ENCODE assay signal across 10 mouse cellular contexts in the genomic region with DNA sequence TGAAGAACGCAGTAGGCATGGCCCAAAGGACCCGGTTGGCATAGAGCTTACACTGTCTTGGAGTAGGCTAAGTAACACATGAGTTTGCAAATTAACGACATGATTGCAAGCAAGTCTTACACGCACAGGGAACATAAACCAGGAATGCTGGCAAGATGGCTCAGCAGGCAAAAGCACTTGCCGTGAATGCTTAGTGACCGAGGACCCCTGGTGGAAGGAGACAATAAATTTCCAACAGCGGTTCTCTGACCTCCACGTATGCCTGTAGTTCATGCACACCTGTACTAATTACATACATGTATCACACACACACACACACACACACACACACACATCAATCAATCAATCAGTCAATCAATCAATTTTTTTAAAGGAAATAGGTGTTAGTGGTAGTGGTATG. TPM values are rescaled to one million over a fixed set of nuclear protein-coding genes. Genes with fewer than 3 reads are reported as not detected.
DNase-seq lines count a peak whose midpoint lies in the region; ATAC-seq and TF ChIP-seq lines count a peak whose summit lies in the region.
"Had no signal": no experiment of that assay in that cellular context is flagged by ENCODE, and none has a peak within 500 bp of the region (broad histone marks: within the 10 kb centered on the region; RNA-seq: fewer than 3 reads in every experiment).

No protein-coding gene starts in this region.

- TF ChIP-seq CTCF in lung, adult 2 months (IDR thresholded peaks at IDR 0.05; ENCODE audit: insufficient read depth, low read length), result peak; percentile 17; the same call in 1 of the 2 replicates
- TF ChIP-seq CTCF in brain, embryonic 14.5 days (IDR thresholded peaks at IDR 0.05; ENCODE audit: borderline replicate concordance, extremely low read depth, insufficient read depth, insufficient read length), result peak; percentile 50; the same call in 1 of the 2 replicates

- no peak overlapping the region for H3K4me3 ChIP-seq in lung, adult 2 months (replicated peaks; ENCODE audit: extremely low read depth, low read depth, low read length)

- ATAC-seq in megakaryocyte progenitor cell, adult 5-6 weeks (replicated peaks; ENCODE audit: poor library complexity), result peak; percentile 66

- intact Hi-C loops in left cerebral cortex, postnatal 36 days (cut with DNase I), result no loop called here
- intact Hi-C loops in gastrocnemius, postnatal 14 days (cut with DNase I; ENCODE audit: low total_unique reads), result no loop called here

- H3K4me1 ChIP-seq in lung, adult 2 months (ENCODE audit: control insufficient read depth, insufficient read depth, low read length), result no peaks in the 10 kb centered on the region

- peak; percentile 17 to 18 for DNase-seq in cerebellum, postnatal 10 days
- DNase-seq in cerebellum, postnatal 25 days, result no peak
- DNase-seq in lung, adult 2 months, result no peak
- no peak for DNase-seq in lung, postnatal 4 days
- DNase-seq in brain, embryonic 14.5 days (ENCODE audit: low read depth), result peak; percentile 37
- DNase-seq in left cerebral cortex, postnatal 36 days (ENCODE audit: low spot score in 2 of 2), result no peak
- no peak for DNase-seq in gastrocnemius, postnatal 14 days

- no peak for TF ChIP-seq POLR2A in lung, adult 2 months (IDR thresholded peaks at IDR 0.05; ENCODE audit: borderline replicate concordance, extremely low read depth, low read depth, low read length)
- TF ChIP-seq POLR2A in brain, embryonic 14.5 days (IDR thresholded peaks at IDR 0.05; ENCODE audit: borderline replicate concordance, extremely low read depth, insufficient read depth, insufficient read length, poor library complexity, severe bottlenecking), result no peak

- 54% methylated on average over 8 of the region's 8 CpGs for WGBS in lung, adult 2 months

RNA-seq across cellular contexts. Expression of a gene that starts 31.0 kb away (rescaled TPM):
- 3.8 and 5.7 TPM in 2 replicates for polyA plus RNA-seq in lung, adult 2 months (2012; rRNA removed)
- polyA plus RNA-seq in brain, embryonic 14.5 days (2012; rRNA removed), result 10.0 and 14.8 TPM in 2 replicates
- 11.2 and 11.8 TPM in 2 replicates for total RNA-seq in megakaryocyte progenitor cell, adult 5-6 weeks (2015)
- total RNA-seq in megakaryocyte progenitor cell, adult 5-6 weeks (2017), result 11.4 and 15.4 TPM in 2 replicates
- total RNA-seq in left cerebral cortex, postnatal 36 days (2021), result 10 to 100 TPM; 30.7 to 35.7 TPM
- total RNA-seq in gastrocnemius, postnatal 14 days (2021), result 1 to 10 TPM; 6.0 to 6.2 TPM

RNA-seq across cellular contexts. Expression of a gene that starts 31.5 kb away (rescaled TPM):
- 20.0 and 21.5 TPM in 2 replicates for polyA plus RNA-seq in lung, adult 2 months (2012; rRNA removed)
- polyA plus RNA-seq in brain, embryonic 14.5 days (2012; rRNA removed), result 2.1 and 2.5 TPM in 2 replicates
- 3.6 and 5.1 TPM in 2 replicates for total RNA-seq in megakaryocyte progenitor cell, adult 5-6 weeks (2015)
- 2.1 and 3.9 TPM in 2 replicates for total RNA-seq in megakaryocyte progenitor cell, adult 5-6 weeks (2017)
- 1 to 10 TPM; 1.7 to 1.9 TPM for total RNA-seq in left cerebral cortex, postnatal 36 days (2021)
- under 1 TPM; 0.04 to 0.06 TPM for total RNA-seq in gastrocnemius, postnatal 14 days (2021)

RNA-seq across cellular contexts. Expression of a gene that starts 33.3 kb away (rescaled TPM):
- 2.7 and 4.2 TPM in 2 replicates for polyA plus RNA-seq in lung, adult 2 months (2012; rRNA removed)
- polyA plus RNA-seq in brain, embryonic 14.5 days (2012; rRNA removed), result 0.57 and 0.79 TPM in 2 replicates
- total RNA-seq in megakaryocyte progenitor cell, adult 5-6 weeks (2015), result not detected in 2 replicates
- total RNA-seq in megakaryocyte progenitor cell, adult 5-6 weeks (2017), result not detected in 2 replicates
- total RNA-seq in left cerebral cortex, postnatal 36 days (2021), result not detected
- not detected for total RNA-seq in gastrocnemius, postnatal 14 days (2021)
- total RNA-seq: heart, postnatal 25 days had no signal
- polyA plus RNA-seq: G1E had no signal

Comparison
In these comparisons a context has a peak if more than half of its experiments do, and no peak if none do; other contexts are left out.
1. DNase-seq: peak in cerebellum, postnatal 10 days (2 of 2) and brain, embryonic 14.5 days (single experiment); none in cerebellum, postnatal 25 days (0 of 2), lung, adult 2 months (single experiment), lung, postnatal 4 days (0 of 2), left cerebral cortex, postnatal 36 days (0 of 2) and gastrocnemius, postnatal 14 days (single experiment).